Mouse (Mus musculus): ENCODE results near the gene Gzme. TPM values are rescaled to one million over a fixed set of nuclear protein-coding genes. Genes with fewer than 3 reads are reported as not detected.
"Not testable (repeated sequence)": the region's sequence is repeated elsewhere in the genome, so short reads cannot be mapped to it uniquely, and the experiment has no call there.

The Gzme gene
- not detected in 2 replicates for total RNA-seq (2021)
- long read RNA-seq, result 0 reads

GRCm38 (mm10) chr14:56120525-56120924, at the start of gene Gzme:
Gene Gzme (minus strand): TSS chr14:56120625.
- DNase-seq, result no peak

- no peak for DNase-seq
Observed at GRCm38 (mm10) chr14:56168009-56168408, 47.6 kb upstream of the Gzme start.

- DNase-seq, result no peak
Observed at GRCm38 (mm10) chr14:56162109-56162508, 41.7 kb upstream of the Gzme start.

- DNase-seq, result not testable (repeated sequence)
Observed at GRCm38 (mm10) chr14:56159479-56159878, 39.1 kb upstream of the Gzme start, which contains the start of gene Gzmg. Gene Gzmg (minus strand): TSS chr14:56159579.

- no peak for DNase-seq
Observed at GRCm38 (mm10) chr14:56155340-56155739, 34.9 kb upstream of the Gzme start.

GRCm38 (mm10) chr14:56133675-56134074, 13.2 kb upstream of the Gzme start:
- not testable (repeated sequence) for DNase-seq

- not testable (repeated sequence) for DNase-seq
Observed at GRCm38 (mm10) chr14:56132508-56132907, 12.1 kb upstream of the Gzme start, which contains the start of gene Gzmd. Gene Gzmd (minus strand): TSS chr14:56132608.

- no peak for DNase-seq
Observed at GRCm38 (mm10) chr14:56128341-56128740, 7.9 kb upstream of the Gzme start.

- no peak for DNase-seq
Observed at GRCm38 (mm10) chr14:56123516-56123915, 3.1 kb upstream of the Gzme start.

- DNase-seq, result not testable (repeated sequence)
Observed at GRCm38 (mm10) chr14:56115531-56116310, 4.7 kb downstream of the Gzme start.

GRCm38 (mm10) chr14:56105447-56106180, 14.8 kb downstream of the Gzme start:
- DNase-seq, result no peak

GRCm38 (mm10) chr14:56105016-56105415, 15.4 kb downstream of the Gzme start:
- no peak for DNase-seq

- no peak for DNase-seq
Observed at GRCm38 (mm10) chr14:56103452-56103851, 17.0 kb downstream of the Gzme start.

- no peak for DNase-seq
Observed at GRCm38 (mm10) chr14:56102386-56102785, 18.0 kb downstream of the Gzme start, which contains the start of gene Ctsg. Gene Ctsg (minus strand): TSS chr14:56102574.

GRCm38 (mm10) chr14:56098940-56099339, 21.5 kb downstream of the Gzme start:
- no peak for DNase-seq

- no peak for DNase-seq
Observed at GRCm38 (mm10) chr14:56097597-56097996, 22.8 kb downstream of the Gzme start.

- DNase-seq, result no peak
Observed at GRCm38 (mm10) chr14:56093353-56093752, 27.1 kb downstream of the Gzme start.

- DNase-seq, result no peak
Observed at GRCm38 (mm10) chr14:56086711-56087110, 33.7 kb downstream of the Gzme start.

GRCm38 (mm10) chr14:56085167-56085566, 35.3 kb downstream of the Gzme start, which contains the start of gene Mcpt8:
Gene Mcpt8 (minus strand): TSS chr14:56085273.
- no peak for DNase-seq

GRCm38 (mm10) chr14:56082016-56082415, 38.4 kb downstream of the Gzme start:
- no peak for DNase-seq
